Mouse (Mus musculus) stomach, postnatal 0 days (tissue): ENCODE data around the gene Tcf12. TPM values are rescaled to one million over a fixed set of nuclear protein-coding genes. Genes with fewer than 3 reads are reported as not detected.

Source experiments
- ATAC-seq: fragments of 200-750 bp; cut with Nextera tagmentation; 2 replicates; pipeline ENCODE4 v1.8.0; 2017; ENCODE audit not compliant: low FRiP score, low TSS enrichment
- DNase-seq: peaks from one replicate; pipeline ENCODE4 v3.0.0-alpha.2; 2016; ENCODE audit warnings: low spot score
- H3K27ac ChIP-seq: fragments of 300-500 bp; sonication (generic); replicated peaks from 2 replicates; pipeline ENCODE4 v1.5.1; 2014; ENCODE audit warnings: mild to moderate bottlenecking, control low read depth
- H3K27me3 ChIP-seq: fragments of 300-500 bp; sonication (generic); 2 replicates; pipeline ENCODE4 v1.6.1; 2014; ENCODE audit warnings: low read length; ENCODE audit not compliant: control insufficient read depth, insufficient read depth
- H3K36me3 ChIP-seq: fragments of 300-500 bp; sonication (generic); 2 replicates; pipeline ENCODE4 v1.6.1; 2014; ENCODE audit warnings: low read length, mixed read lengths; ENCODE audit not compliant: control insufficient read depth, insufficient read depth
- H3K4me1 ChIP-seq: fragments of 300-500 bp; sonication (generic); replicated peaks from 2 replicates; pipeline ENCODE4 v1.6.1; 2014; ENCODE audit warnings: antibody characterized with exemption; ENCODE audit not compliant: control insufficient read depth, insufficient read depth
- H3K4me2 ChIP-seq: fragments of 300-500 bp; sonication (generic); replicated peaks from 2 replicates; pipeline ENCODE4 v1.6.1; 2014; ENCODE audit warnings: low read depth, mild to moderate bottlenecking, control low read depth, moderate library complexity
- H3K4me3 ChIP-seq: fragments of 300-500 bp; sonication (generic); 2 replicates; pipeline ENCODE4 v1.5.1; 2014; ENCODE audit warnings: low read depth, low read length, control low read depth
- H3K9ac ChIP-seq: fragments of 300-500 bp; sonication (generic); 2 replicates; pipeline ENCODE4 v1.6.1; 2014; ENCODE audit warnings: mild to moderate bottlenecking, low read length, control low read depth, mixed read lengths
- H3K9me3 ChIP-seq: fragments of 300-500 bp; sonication (generic); 2 replicates; pipeline ENCODE4 v1.6.1; 2016; ENCODE audit warnings: low read length; ENCODE audit not compliant: control insufficient read depth
- CTCF ChIP-seq: IDR thresholded peaks from 2 replicates; pipeline ENCODE4 v1.5.1; 2016; ENCODE audit warnings: antibody characterized with exemption, low read depth, mild to moderate bottlenecking, moderate library complexity
- EP300 ChIP-seq: optimal IDR thresholded peaks from 2 replicates; pipeline ENCODE3; 2016; ENCODE audit warnings: antibody characterized with exemption
- WGBS: fragments of 180-500 bp; shearing (Covaris S2); extraction: QIAGEN DNeasy Blood & Tissue Kit; methylation state at CpG from one replicate; pipeline ENCODE4 v1.1.7; 2014; 5-methylcytosine and 5-hydroxymethylcytosine counted together
- polyA plus RNA-seq: library from polyadenylated mRNA; unstranded; fragments of >200 nt; fragmentation: Nextera tagmentation; extraction: Ambion mirVana; gene quantifications from 2 replicates; pipeline ENCODE4 v1.2.1, GENCODE M21; 2015

Gene Tcf12
- polyA plus RNA-seq, 1 experiment from 2014 or later: 28.7 TPM

DNA sequence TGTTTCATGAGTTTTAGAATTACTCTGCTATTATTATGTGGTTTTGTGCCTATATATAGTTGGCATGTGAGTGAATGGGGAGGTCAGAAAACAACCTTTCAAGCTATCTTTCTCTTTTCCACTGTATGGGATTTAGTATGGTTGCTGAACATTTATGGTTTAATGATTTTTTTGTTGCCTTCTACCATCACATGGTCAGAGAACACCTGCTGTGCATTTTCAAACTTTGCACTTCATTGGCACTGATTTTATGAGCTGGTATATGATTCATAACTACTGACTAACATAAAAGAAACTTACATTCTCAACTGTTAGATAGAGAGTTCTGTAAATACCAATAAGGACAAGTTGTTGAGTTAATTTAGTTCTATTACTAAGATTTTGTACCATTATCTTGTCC lies 171.7 kb downstream of the Tcf12 start:
- Histone ChIP-seq H3K27me3 (no peaks in the 10 kb centered on the region), H3K4me1 (no peaks in the 10 kb centered on the region), H3K36me3 (no peaks in the 10 kb centered on the region), H3K9ac (no peak overlapping the region), H3K4me2 (no peak overlapping the region), H3K9me3 (no peaks in the 10 kb centered on the region), H3K4me3 (no peak overlapping the region), H3K27ac (no peak overlapping the region)
- DNase-seq (no peak), ATAC-seq (no peak)
- TF ChIP-seq CTCF: no peak
- no peak for TF ChIP-seq EP300

DNA sequence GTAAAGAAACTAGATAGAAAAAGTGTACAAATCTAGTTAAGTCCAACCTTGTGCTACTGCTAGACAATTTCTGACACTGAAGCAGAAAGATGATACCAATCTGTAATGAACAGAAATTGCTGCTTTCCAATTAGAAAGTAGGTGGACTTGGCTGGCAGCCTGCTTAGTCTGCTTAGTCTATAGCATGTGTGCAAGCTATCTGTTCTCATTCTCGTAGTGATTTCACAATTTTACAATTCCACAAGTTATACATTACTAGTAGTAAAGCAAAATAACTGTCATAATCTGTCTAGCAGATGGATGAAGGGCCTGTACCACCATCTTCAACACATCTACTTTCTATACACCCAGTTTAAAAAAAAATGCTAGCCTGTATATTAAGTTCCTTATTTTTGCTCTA lies 175.5 kb downstream of the Tcf12 start:
- TF ChIP-seq CTCF (no peak), EP300 (no peak)
- Histone ChIP-seq H3K4me3 (no peak overlapping the region), H3K9ac (no peak overlapping the region), H3K4me2 (no peak overlapping the region), H3K36me3 (no peaks in the 10 kb centered on the region), H3K9me3 (no peaks in the 10 kb centered on the region), H3K27ac (no peak overlapping the region), H3K27me3 (no peaks in the 10 kb centered on the region), H3K4me1 (no peaks in the 10 kb centered on the region)
- ATAC-seq: no peak
- 72% methylated on average over 1 of the region's 1 CpGs for WGBS
- no peak for DNase-seq

DNA sequence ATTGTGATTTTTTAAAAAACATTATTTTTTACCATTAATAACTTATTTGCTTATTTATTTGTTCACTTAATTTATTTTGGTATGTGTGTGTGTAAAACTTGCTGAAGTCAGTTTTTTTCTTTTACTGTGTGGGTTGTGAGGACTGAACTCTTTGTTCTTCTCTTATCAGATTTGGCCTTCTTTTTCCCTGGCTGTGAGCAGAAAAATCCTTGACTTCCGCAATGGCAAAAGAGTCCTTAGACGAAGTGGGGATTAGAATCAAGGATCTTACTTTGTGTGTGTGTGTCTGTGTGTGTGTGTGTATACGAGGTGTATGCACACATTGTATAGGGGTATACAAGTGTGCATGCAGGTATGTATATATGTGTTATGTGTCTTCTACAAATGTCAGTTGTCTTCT lies 176.8 kb downstream of the Tcf12 start:
- Histone ChIP-seq H3K9ac (no peak overlapping the region), H3K4me3 (no peak overlapping the region), H3K4me2 (no peak overlapping the region), H3K36me3 (no peaks in the 10 kb centered on the region), H3K27me3 (no peaks in the 10 kb centered on the region), H3K27ac (no peak overlapping the region), H3K9me3 (no peaks in the 10 kb centered on the region), H3K4me1 (no peaks in the 10 kb centered on the region)
- ATAC-seq (no peak), DNase-seq (no peak)
- WGBS: 76% methylated on average over 3 of the region's 3 CpGs
- TF ChIP-seq EP300: no peak
- no peak for TF ChIP-seq CTCF

DNA sequence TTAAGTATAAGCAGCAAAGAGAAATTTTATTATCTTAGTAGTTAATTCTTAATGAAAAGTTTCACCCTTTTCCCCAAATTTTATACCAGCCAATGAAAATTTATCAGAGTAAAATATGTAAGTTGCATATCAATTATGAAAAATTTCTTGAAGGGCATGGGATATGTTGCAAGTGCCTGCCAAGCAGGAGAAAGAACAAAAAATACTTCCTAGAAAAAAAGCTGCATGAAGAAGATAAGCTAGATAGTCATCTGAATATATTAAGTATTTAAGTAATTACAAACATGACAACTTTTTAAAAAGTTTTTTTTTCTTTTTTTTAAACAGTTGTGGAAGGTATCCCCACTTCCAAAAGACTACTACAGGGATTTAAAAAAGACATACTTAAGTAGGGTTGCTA lies 179.7 kb downstream of the Tcf12 start:
- H3K36me3 ChIP-seq: no peaks in the 10 kb centered on the region
- H3K9me3 ChIP-seq: no peaks in the 10 kb centered on the region
- H3K9ac ChIP-seq: no peak overlapping the region
- no peaks in the 10 kb centered on the region for H3K4me1 ChIP-seq
- ATAC-seq: no peak
- no peak for DNase-seq
- no peak overlapping the region for H3K4me2 ChIP-seq
- no peak overlapping the region for H3K4me3 ChIP-seq
- no peaks in the 10 kb centered on the region for H3K27me3 ChIP-seq
- H3K27ac ChIP-seq: no peak overlapping the region
- TF ChIP-seq CTCF (no peak), EP300 (no peak)

DNA sequence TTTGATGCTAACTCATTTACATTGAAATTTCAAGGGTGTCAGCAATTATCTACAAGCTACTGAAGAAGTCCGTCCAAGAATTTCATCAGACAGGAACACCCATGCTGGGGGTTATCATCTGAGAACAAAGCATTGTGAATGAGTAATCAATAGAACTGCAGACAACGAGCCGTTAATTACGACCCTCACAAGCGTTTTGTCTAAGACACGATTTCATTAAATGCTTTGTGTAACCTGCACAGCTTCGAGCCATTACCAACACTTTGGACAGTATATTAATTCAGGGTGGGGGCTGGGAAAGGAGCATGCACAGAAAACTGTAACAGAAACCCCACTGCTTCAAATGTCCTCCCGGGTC lies 180.3 kb downstream of the Tcf12 start:
- no peaks in the 10 kb centered on the region for H3K9me3 ChIP-seq
- no peak for DNase-seq
- no peak overlapping the region for H3K9ac ChIP-seq
- no peaks in the 10 kb centered on the region for H3K27me3 ChIP-seq
- no peak for ATAC-seq
- no peaks in the 10 kb centered on the region for H3K36me3 ChIP-seq
- H3K4me1 ChIP-seq: no peaks in the 10 kb centered on the region
- H3K4me2 ChIP-seq: no peak overlapping the region
- TF ChIP-seq CTCF (no peak), EP300 (no peak)
- no peak overlapping the region for H3K27ac ChIP-seq
- WGBS: 72% methylated on average over 8 of the region's 8 CpGs
- no peak overlapping the region for H3K4me3 ChIP-seq

DNA sequence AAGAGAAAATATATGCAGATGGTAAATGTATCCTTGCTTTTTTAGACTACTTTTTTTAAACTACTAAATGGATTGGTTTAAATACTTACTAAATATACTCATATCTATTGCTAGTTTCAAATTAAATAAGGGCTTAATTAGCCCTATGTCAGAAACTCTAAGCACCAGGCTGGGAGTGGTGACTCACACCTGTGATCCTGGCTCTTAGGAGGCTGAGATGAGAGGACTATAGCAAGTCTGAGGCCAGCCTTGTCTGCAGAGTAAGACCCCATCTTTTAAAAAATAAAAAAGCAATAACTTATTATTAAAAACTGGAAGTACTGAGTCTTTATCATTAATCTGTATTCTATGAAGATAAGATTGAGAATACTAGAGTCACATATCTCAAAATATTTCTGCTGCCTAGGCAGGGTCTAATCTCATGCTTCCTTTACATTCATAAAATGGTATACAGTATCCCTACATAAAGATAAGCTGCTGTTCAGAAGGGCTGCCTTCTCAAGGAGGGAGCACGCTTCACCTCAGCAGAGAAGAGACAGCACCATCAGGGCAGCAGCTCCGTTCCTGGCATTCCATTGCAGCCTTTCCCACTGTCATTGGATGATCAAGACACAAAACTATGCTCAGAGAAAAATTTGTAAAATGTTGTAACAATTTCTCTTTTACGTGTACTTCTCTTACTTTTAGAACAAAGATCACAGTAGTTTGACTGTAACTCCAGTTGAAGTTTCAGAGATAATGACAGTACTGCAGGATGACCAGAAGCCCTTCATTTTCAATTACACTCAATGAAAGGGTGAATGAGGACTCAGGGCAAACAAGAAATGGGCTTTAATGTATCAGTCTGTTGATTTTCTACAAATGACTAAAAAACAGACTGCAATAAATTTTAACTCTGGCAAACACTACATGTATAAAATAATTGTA lies 181.0 kb downstream of the Tcf12 start:
- 76% methylated on average over 3 of the region's 3 CpGs for WGBS
- Histone ChIP-seq H3K4me1 (no peaks in the 10 kb centered on the region), H3K4me3 (no peak overlapping the region), H3K9ac (no peak overlapping the region), H3K27me3 (no peaks in the 10 kb centered on the region), H3K27ac (no peak overlapping the region), H3K4me2 (no peak overlapping the region), H3K9me3 (no peaks in the 10 kb centered on the region), H3K36me3 (no peaks in the 10 kb centered on the region)
- DNase-seq (no peak), ATAC-seq (no peak)
- no peak for TF ChIP-seq CTCF
- no peak for TF ChIP-seq EP300
